Mouse (Mus musculus) layer of hippocampus, adult 9-11 months (tissue): Measurements from ENCODE around the gene Wdr74.
A peak's percentile ranks its signal among the peaks of the same experiment; 100 is the strongest.
"Not testable (repeated sequence)": the region's sequence is repeated elsewhere in the genome, so short reads cannot be mapped to it uniquely, and the experiment has no call there.

ENCODE experiments used
- DNase-seq: peaks from one replicate; pipeline ENCODE4 v3.0.0; 2022

The Wdr74 gene

GRCm38 (mm10) chr19:8716767-8717475 is 18.7 kb upstream of the Wdr74 start:
- no peak for DNase-seq

- no peak for DNase-seq
These were observed 17.3 kb upstream of the Wdr74 start for GRCm38 (mm10) chr19:8718357-8718756.

GRCm38 (mm10) chr19:8719037-8719436 is 16.6 kb upstream of the Wdr74 start:
- DNase-seq = not testable (repeated sequence)

- DNase-seq = no peak
These were observed 14.2 kb upstream of the Wdr74 start for GRCm38 (mm10) chr19:8721378-8721777.

GRCm38 (mm10) chr19:8722021-8722420 is 13.6 kb upstream of the Wdr74 start:
- DNase-seq = no peak

GRCm38 (mm10) chr19:8722559-8722906 is 13.1 kb upstream of the Wdr74 start:
- DNase-seq = no peak

GRCm38 (mm10) chr19:8722907-8723573 is 12.6 kb upstream of the Wdr74 start, which contains the start of gene Slc3a2:
Slc3a2 (minus strand) TSS chr19:8723369.
- DNase-seq = peak; percentile 98

GRCm38 (mm10) chr19:8723574-8724346 is 11.9 kb upstream of the Wdr74 start:
- DNase-seq = no peak

GRCm38 (mm10) chr19:8724392-8724791 is 11.2 kb upstream of the Wdr74 start:
- DNase-seq = no peak

GRCm38 (mm10) chr19:8725081-8725613 is 10.5 kb upstream of the Wdr74 start:
- no peak for DNase-seq

- no peak for DNase-seq
These were observed 8.8 kb upstream of the Wdr74 start for GRCm38 (mm10) chr19:8726609-8727390.

GRCm38 (mm10) chr19:8727495-8728114 is 8.0 kb upstream of the Wdr74 start:
- DNase-seq = no peak

- DNase-seq = not testable (repeated sequence)
These were observed 7.1 kb upstream of the Wdr74 start for GRCm38 (mm10) chr19:8728335-8729099.

- DNase-seq = no peak
These were observed 1.3 kb upstream of the Wdr74 start for GRCm38 (mm10) chr19:8734334-8734733.

GRCm38 (mm10) chr19:8736160-8736467 is 487 bp downstream of the Wdr74 start:
- DNase-seq = no peak

GRCm38 (mm10) chr19:8738911-8739310 is 3.3 kb downstream of the Wdr74 start:
- no peak for DNase-seq

- no peak for DNase-seq
These were observed 4.0 kb downstream of the Wdr74 start for GRCm38 (mm10) chr19:8739646-8740045.

GRCm38 (mm10) chr19:8740603-8741002 is 5.0 kb downstream of the Wdr74 start, which contains the start of gene 1700092M07Rik:
1700092M07Rik (plus strand) TSS chr19:8740718.
- peak; percentile 39 for DNase-seq

GRCm38 (mm10) chr19:8741243-8741869 is 5.7 kb downstream of the Wdr74 start, which contains the start of gene Stx5a:
Stx5a (plus strand) TSS chr19:8741413.
- peak; percentile 98 for DNase-seq

- no peak for DNase-seq
These were observed 6.5 kb downstream of the Wdr74 start for GRCm38 (mm10) chr19:8742176-8742575.

- no peak for DNase-seq
These were observed 9.8 kb downstream of the Wdr74 start for GRCm38 (mm10) chr19:8745382-8745781.
